Mouse (Mus musculus) MN1 (cell line): Measurements from ENCODE around the gene Rap1gap.

Experiments used
- DNase-seq: peaks from one replicate; pipeline ENCODE4 v3.0.0-alpha.2; 2016; ENCODE audit warnings: low spot score

The Rap1gap gene

GRCm38 (mm10) chr4:137722692-137723427 lies 58.3 kb downstream of the Rap1gap start:
- DNase-seq: peak; percentile 90

- peak; percentile 50 for DNase-seq
Observed at GRCm38 (mm10) chr4:137723527-137723926, 59.0 kb downstream of the Rap1gap start.

GRCm38 (mm10) chr4:137724212-137724611 lies 59.7 kb downstream of the Rap1gap start:
- peak; percentile 79 for DNase-seq

- peak; percentile 92 for DNase-seq
Observed at GRCm38 (mm10) chr4:137724766-137725165, 60.2 kb downstream of the Rap1gap start.

- peak; percentile 19 for DNase-seq
Observed at GRCm38 (mm10) chr4:137725541-137726145, 61.1 kb downstream of the Rap1gap start.

- DNase-seq: no peak
Observed at GRCm38 (mm10) chr4:137726739-137727505, 62.4 kb downstream of the Rap1gap start.

- DNase-seq: peak; percentile 38
Observed at GRCm38 (mm10) chr4:137727506-137728187, 63.1 kb downstream of the Rap1gap start.

- peak; percentile 58 for DNase-seq
Observed at GRCm38 (mm10) chr4:137728399-137729154, 64.1 kb downstream of the Rap1gap start.

- DNase-seq: no peak
Observed at GRCm38 (mm10) chr4:137729155-137729855, 64.8 kb downstream of the Rap1gap start.

GRCm38 (mm10) chr4:137730134-137730533 lies 65.6 kb downstream of the Rap1gap start:
- peak; percentile 92 for DNase-seq

GRCm38 (mm10) chr4:137730757-137731156 lies 66.2 kb downstream of the Rap1gap start:
- DNase-seq: peak; percentile 69

GRCm38 (mm10) chr4:137731891-137732290 lies 67.4 kb downstream of the Rap1gap start:
- DNase-seq: peak; percentile 27

- DNase-seq: no peak
Observed at GRCm38 (mm10) chr4:137732361-137732760, 67.8 kb downstream of the Rap1gap start.

GRCm38 (mm10) chr4:137732962-137733361 lies 68.4 kb downstream of the Rap1gap start:
- DNase-seq: no peak

GRCm38 (mm10) chr4:137733459-137733858 lies 68.9 kb downstream of the Rap1gap start:
- no peak for DNase-seq

- DNase-seq: peak; percentile 18
Observed at GRCm38 (mm10) chr4:137736220-137736701, 71.7 kb downstream of the Rap1gap start.

- no peak for DNase-seq
Observed at GRCm38 (mm10) chr4:137737760-137738159, 73.2 kb downstream of the Rap1gap start.

- peak; percentile 70 for DNase-seq
Observed at GRCm38 (mm10) chr4:137739151-137739923, 74.8 kb downstream of the Rap1gap start.

GRCm38 (mm10) chr4:137740350-137740749 lies 75.8 kb downstream of the Rap1gap start:
- DNase-seq: peak; percentile 26

- DNase-seq: no peak
Observed at GRCm38 (mm10) chr4:137743791-137744190, 79.3 kb downstream of the Rap1gap start.
